Mouse (Mus musculus) heart, postnatal 0 days (tissue): ENCODE measurements around the gene Med9.

Experiments
- CTCF ChIP-seq: IDR thresholded peaks from 2 replicates; pipeline ENCODE4 v1.5.1; 2016; ENCODE audit warnings: antibody characterized with exemption, control low read depth, low read depth
- EP300 ChIP-seq: IDR thresholded peaks from 2 replicates; pipeline ENCODE4 v1.6.1; 2016; ENCODE audit warnings: antibody characterized with exemption, low read depth

DNA sequence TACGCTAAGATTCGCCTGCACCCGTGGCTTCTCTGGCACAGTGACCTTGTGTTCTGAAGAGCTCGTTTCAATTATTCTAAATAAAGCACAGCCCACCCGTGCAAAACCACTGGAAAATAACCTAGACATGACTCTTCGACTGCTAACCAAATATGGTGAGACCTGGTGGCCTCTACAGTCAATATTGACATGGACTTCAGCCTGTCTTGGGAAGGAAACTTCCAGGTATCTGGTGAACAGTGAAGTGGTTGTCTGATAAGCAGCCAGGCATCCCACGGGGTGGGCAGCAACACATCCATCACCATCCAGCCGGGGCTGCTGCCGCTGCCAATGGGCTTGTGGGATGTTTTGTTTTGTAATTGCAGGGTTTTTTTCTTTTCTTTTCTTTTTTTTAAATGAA is 46.3 kb downstream of the Med9 start:
- TF ChIP-seq EP300 (no peak), CTCF (no peak)
